Mouse (Mus musculus) heart, postnatal 25 days (tissue): ENCODE measurements at regions not wholly inside any gene's neighbourhood (a gene's known extent, or its start where the extent isn't known, plus 50 kb on each side); places are given as distances from the start of the nearest gene placed in this dataset.

Source experiments
- DNase-seq: peaks from one replicate; pipeline ENCODE4 v3.0.0; 2022; ENCODE audit warnings: low spot score
- intact Hi-C: fragments of 180-260 bp; cut with DNase I; formaldehyde crosslinking; loops from one replicate; pipeline ENCODE4 v1.15.1; 2025

DNA sequence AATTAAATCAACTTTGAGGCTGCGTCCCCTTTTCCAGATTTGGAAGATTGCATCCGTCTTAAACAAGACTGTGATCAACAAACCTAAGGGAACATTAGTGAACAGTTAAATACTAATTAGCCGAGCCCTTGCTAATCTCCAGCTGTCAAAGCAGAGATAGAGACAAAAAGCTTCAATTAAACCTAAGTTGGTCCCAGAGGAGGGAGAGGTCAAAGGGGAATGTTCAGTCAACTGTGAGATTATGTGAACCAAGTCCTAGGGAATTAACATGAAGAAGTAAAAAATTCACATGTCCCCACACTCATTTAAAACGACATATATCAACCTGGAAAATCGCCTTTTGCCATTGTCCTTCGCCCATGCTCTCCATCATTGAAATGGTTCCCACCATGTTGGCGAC, 59.7 kb upstream of the Tbx20 start:
- no peak for DNase-seq
- intact Hi-C loops, result no loop called here

DNA sequence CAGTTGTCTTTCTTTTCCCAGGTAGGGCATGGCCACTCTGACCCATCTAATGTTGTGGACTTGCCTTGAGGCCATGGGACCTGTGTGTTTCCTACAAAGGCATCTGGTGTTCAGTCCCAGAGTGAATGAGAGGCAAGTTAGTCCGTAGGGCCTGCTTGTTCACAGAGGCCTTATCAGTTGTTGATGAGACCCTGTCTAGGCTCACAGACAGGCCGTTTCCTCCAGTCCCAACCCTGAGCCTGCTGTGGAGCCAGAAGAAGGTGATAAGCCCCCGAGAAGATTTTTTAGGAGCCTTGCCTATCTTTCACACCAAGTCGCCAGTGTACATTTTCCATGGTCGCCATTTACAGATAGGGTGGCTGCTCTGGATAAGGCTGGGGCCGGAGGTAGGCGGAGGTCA, 74.1 kb upstream of the Tbx20 start:
- no peak for DNase-seq
- intact Hi-C loops, result no loop called here

DNA sequence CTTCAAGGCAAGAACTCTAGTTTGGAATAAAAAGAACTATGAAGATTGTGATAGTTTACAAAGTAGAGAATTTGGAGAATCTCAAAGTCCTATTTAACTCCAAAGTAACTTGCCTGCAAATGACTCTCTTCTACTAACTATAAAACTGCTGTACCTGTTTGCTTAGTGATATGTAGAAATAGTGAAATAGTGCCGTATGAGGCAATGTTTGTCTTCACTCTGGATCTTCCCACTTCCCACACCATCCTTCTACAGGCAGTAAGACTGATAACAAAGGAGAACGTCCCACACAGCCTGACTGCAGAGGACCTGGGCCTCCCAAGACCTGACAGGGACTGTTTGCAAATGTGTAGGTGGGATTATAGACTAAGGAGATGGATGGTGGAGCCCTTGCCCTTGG, 85.4 kb upstream of the Tbx20 start:
- no peak for DNase-seq
- intact Hi-C loops, result no loop called here

DNA sequence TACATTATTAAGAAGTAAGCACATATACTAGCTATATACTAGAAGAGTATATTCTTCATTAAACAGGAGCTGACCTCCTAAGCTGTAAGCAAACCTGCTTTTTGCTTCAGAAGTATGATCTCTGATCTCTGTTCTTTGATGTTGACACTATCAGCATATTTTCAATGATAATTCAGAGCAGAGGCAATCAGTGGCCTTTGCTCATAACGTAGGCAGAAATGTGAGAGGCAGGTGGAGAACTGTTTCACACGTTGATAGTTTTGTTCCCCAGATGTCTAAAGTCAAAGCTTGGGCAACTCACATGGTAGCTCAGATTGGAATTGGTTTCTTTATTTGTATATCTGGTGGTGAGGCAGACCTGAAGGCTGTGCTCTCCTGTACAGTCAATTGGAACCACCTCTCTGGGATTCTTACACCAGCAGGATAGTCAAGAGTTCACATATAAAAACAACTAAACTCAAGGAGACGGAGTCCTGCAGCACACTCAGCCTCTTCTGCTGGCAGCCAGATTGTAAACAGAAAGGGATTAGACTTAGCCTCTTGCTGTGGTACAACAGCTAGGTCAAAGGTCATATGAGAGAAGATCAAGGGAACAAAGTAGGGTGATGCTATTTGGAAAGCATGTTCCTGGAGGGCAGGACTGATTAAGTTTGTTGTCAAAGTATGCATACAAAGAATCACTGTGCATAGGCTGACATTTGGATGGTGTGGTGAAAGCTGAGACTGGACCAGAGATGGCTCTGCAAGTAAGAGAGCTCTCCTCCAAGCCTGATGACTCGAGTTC, 92.5 kb upstream of the Tbx20 start:
- DNase-seq, result no peak
- intact Hi-C loops, result no loop called here

DNA sequence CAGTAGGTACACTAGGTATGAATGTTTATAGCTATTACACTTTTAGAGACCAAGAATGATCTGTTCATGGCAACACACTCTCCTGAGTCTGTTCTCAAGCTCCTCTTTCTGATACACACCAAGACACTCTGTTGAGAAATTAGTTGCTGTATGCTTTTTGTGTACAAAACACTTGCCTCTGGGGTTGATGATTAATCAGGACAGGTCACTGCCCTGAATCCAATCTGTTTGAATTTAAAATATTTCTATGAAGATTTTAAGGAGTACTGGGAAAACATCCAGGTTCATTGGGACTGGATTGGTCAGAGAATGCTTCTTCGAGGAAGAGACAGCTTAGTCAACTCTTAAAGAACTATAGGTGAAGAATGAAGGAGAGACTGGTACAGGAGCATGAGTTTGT, 94.6 kb upstream of the Tbx20 start:
- no peak for DNase-seq
- intact Hi-C loops, result no loop called here

DNA sequence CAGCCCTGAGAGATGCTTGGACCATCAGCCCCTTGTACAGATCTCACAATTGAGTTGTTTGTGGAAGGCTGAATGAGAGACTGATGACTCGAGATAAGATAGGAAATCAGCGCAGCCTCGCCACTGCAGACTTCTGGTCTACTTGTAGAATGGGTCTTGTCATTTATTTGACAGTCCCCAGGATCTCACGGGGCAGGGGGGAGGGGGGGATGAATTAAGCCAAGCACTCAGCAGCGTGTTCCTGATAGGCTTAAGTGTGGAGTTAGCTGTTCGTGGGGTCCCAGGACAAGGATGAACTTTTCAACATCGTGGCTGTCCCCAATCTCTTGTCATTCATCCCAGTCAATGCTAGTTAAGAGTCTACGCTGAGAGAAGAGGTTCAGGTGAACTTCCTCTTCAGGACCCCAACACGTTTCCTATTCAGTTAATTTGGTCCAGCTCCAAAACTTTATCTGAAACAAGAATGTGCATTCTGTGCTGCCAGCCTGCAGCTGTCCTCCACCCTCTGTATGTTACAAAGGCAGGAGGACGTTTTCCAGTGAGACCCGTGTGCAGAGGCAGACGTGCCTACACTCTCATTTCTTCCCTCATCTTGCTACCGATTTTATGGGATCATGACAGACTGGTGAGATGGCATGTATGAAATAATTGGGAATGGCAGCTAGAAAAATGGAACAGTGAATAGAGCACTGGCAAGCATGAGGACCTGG, 100.5 kb upstream of the Tbx20 start:
- no peak for DNase-seq
- intact Hi-C loops, result no loop called here

DNA sequence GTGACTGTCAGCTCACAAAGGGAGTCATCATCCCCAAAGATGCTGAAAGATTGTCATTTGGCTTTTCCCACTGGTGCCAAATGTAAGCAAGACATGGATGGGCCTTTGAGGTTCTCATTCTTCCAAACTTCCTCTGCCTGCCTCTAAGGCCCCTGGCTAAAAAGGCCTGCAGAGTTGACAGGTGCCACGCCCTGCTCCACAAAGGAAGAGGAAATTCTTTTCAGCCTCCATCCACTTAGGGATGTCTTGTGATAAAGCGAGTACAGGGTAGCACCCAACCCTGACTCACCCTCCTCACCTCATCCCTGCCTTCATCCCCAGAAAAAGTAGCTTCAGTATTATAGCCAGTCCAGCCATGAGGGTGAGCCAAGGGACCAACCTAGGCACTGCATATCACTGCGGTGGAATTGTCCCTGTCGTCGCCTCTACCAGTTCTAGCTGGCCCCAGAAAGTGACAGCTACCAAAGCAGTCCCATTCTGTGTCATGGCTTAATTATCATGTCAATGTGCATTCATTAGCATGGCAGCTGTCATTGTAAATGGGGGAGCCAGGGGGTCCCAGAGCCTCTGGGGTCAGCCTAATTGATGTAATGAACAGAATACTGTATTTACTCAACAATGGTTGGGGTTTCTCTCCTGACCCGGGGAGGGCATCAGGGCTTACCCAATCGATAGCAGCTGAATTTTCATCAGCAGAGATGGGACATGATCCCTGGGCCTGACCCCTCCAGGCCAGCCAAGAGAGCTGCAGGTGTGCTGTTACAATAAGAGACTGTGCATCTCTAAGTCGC, 104.5 kb upstream of the Tbx20 start:
- intact Hi-C loops, result no loop called here
- no peak for DNase-seq

DNA sequence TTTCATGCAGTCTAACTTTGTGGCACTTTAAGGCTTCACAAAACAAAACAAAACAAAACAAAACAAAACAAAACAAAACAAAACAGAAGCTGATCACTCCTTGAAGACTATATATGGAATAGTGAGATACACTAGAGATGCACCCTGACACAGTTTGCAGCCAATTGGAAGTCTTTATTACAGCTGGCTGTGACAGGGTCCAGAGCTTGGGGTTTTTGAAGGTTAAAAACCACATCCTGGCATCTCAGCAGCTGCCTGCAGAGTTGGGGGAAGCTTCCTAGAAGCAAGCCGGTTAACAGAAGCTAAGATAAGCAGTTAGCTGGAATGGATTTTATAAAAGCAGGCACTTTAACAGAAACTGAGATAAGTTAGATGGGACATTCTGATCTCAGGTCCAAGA, 105.6 kb upstream of the Tbx20 start:
- DNase-seq, result no peak
- intact Hi-C loops, result no loop called here

DNA sequence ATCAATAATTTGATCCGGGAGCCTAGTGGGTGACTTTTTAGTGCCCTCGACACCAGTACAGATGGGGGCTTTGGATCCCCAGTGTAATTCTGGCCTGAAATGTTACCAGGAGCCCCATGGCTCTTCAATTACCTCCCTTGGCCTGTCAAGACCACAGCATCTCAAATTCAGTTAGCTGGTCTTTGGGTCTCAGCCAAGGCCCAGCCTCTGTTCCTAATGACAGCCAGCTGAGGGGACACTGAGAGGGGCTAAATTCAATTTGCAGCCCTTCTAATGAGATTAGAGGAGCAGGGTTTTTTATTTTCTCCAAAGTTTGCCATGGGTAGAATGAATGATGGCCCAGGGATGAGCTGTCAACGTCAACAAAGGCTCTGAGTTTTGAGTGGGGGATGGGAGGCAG, 109.9 kb upstream of the Tbx20 start:
- intact Hi-C loops, result no loop called here
- DNase-seq, result no peak

DNA sequence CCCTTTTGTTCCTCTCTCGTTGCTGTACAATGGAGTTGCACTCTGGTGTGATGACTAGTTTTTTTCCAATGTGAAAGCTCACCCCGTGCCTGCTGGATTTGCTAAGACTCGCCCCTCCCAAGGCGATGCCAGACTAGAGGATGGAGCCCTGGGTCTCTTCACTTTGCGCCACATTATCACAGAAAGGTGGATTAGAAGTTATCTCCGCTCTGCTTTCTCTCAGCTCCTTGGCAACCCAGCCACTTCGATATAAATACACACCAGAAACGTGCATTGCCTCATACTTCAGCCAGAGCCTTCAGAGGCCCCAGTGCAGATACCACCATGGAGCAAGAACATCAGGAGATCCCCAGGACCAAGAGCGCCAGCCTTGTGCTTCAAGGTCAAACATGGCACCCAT, 114.2 kb upstream of the Tbx20 start:
- no peak for DNase-seq
- intact Hi-C loops, result no loop called here

DNA sequence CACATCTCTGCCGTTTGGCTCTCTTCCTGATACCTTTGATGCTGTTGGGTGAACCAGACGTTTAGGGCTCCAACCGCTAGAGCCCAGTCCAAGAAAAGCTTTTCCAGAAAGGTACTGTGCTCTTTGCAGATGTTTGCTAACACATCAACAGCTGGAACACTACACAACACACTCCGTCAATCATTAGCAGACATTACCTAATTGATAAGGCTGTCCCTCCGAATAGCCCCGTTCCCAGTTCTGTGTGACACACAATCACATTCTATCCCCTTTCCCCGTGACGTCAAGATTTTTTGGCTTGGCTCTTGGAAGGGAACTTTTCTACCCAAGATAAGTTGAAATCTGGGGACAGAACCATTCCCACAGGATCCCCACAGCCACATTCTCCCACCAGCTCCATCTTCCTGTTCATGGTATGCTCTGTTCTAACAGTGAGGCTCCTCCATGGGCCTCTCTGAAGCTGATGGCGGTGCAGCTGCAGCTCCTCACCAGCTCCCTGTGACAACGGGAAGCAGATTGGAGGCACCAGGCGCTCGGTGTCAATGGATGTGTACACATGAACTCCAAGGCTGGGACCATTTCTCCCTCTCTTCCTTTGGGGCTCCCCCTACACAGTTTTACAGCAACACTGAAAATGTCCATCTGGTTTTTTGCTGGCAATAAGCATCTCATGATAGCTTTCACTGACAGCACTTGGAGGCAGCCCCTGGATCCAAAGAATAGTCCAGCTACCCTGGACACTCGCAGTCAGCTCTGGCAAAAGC, 122.6 kb upstream of the Tbx20 start:
- DNase-seq, result peak; percentile 65
- intact Hi-C loops, result loop anchor here (5.0 kb wide), 1 partner anchor 124 kb away; the partner anchor contains the start of gene Tbx20

DNA sequence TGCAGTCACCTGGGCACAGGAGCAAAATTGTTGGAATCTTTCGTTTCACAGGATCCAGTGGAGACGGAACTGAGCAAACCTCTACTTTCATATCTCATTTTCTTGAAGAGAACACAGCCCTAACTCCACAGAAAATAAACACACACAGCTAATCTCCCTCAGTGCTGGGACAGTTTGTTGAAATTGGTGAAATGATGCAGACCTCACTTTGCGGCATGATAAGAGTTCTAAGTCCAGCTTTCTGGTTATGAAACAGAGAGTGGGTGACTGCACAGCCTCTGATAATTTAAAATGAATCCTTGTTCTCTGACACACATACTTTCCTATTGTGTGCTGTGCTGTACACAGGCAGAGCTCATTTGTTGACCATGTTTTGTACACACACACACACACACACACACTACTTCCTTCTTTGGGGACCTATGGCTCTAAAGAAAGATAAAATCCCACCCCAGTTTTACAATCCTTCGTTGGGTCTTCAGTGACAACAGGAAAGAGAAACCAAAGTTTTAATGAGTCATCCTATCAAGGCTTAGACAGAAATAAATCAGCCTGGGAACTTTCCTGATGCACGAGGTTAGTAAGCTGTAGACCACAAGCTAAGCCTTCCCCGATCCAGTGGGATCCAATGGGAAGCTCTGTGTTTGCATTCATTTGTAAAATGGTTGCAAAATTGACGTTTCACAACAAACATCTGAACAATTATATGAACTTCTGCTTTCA, 125.3 kb upstream of the Tbx20 start:
- intact Hi-C loops, result loop anchor here (5.0 kb wide), 1 partner anchor 127 kb away; the partner anchor contains the start of gene Tbx20
- peak; percentile 9 for DNase-seq

DNA sequence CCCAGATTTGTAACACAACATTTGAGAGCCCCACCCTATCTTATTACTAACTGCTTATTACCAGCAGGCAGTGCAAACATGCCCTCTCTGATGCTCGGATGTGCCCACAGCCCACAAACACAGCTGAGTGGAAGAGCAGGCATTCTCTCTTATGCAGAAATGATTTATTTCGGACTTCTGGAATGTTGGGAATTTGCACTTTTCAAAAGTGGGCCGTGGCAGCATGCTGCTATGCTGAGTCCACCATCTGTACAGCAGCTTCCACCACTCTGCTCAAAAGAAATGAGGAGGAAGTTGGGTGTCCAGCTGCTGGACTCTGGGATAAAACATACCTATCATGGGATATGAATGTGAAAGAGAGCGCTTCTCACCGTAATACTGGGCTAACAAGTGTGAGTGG, 129.6 kb upstream of the Tbx20 start:
- intact Hi-C loops, result no loop called here
- DNase-seq, result no peak

DNA sequence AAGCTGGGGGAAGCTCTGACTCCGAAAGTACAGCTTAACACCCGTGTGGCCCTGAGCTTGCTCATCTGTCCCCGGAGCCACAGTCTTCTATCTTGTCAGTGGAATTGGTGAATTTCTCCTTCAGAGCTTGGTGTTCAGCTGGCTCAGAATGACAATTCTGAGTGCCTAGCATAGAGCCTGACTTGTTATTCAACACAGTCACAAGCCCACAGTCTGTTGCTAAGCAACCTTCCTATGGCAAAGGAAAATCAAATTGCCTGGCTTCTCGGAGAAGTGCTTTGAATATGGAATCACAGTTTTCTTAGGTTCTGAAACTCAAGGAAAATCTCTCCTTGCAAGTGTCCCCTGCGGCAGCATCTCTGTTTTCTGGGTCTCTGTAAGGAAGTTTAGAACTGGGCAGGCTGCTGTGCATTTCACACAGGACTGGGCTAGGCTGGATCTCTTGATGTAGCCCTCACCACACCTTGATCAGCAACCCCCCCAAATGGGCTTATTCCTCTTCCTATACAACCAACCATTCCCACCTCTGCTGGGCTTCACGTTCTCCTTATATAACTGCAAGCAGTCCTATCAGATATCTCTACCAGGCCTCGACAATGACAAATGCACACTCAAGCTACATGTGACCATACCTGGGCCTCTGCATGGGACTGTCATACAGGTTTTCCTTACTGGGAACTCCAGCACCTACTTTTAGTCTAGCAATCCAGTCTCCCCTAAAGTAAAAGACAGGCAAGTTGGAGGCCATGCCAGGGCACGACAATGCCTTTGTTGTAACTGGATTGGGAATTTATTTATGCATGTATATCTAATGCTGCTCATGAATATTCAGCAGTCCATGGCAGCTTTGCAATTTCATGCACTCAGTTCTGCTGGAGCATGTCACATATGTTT, 135.2 kb upstream of the Tbx20 start:
- no peak for DNase-seq

DNA sequence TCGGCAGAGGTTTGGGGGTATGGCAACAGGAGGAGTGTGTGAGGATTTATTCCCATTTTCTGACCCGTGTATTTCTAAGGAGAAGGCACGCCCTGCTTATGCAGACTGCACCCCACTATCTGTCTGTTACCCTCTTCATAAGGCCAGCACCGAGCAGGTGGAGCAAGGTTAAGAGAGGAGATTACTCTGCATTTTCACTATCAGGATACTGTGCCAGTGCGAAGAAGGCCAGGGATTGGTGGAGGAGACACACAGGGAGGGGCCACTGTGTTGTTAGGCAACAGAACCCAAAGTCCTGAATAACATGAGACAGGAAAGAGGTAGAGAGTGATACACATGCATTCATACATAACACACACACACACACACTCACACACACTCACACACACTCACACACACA, 136.6 kb upstream of the Tbx20 start:
- DNase-seq, result no peak
- intact Hi-C loops, result no loop called here

More for the DNA sequence above, 135.2 kb upstream of the Tbx20 start:
- intact Hi-C loops, result no loop called here

DNA sequence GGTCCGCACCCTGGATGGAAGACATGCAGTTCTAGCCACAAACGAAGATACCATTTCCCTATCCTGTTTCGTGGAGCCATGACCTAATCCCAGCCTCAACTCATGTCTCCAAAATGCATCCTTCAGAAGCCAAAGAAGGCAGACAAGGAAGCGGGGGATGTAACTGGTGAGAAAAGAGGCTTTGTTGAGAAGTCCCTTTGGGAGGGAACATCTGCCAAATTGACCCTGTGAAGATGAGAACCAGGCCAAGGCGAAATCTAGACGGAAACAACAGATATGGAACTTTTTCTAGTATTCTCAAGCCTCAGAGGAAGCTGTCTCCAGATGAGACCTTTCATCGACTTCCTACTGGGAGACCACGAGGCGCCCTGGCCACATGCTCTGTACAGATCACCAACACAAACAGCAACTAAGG, 145.9 kb upstream of the Tbx20 start:
- DNase-seq, result peak; percentile 68
- intact Hi-C loops, result no loop called here

DNA sequence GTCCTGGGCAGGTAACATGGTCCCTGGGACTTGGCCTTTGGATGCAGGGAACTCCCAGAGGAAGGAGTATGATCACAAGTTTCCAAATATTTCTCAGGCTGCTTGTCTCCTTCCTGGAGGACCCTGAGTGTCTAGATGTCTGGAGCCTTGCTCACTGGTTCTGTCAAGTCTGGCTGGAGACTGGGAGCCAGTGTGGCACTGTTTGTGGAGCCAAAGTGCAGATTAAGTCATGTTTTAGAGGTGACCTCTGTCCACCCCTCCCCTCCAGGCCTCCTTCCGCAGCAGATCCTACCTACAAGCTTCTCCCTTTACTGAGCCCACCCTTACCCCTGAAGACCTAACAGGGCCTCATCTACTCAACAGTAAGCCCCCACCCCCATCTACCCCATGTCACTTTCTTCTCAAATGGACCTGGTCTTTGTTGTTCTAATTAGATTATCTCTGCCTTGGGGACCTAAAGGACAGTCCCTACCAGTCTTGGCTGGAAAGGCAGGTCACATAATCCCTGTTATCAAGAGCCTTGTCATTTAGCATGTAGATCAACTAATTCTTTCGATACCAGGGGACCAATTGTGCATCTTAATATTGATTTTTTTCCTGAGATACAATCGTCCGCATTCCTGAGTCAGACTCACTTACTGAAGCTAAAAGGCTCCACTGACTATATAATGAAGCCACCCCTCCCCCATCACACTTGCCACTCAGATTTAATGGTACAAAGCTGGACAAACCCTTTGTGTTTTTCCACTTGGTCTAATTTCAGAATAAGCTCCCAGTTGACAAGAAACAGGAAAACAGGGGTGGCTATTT, 148.2 kb upstream of the Tbx20 start:
- intact Hi-C loops, result no loop called here

DNA sequence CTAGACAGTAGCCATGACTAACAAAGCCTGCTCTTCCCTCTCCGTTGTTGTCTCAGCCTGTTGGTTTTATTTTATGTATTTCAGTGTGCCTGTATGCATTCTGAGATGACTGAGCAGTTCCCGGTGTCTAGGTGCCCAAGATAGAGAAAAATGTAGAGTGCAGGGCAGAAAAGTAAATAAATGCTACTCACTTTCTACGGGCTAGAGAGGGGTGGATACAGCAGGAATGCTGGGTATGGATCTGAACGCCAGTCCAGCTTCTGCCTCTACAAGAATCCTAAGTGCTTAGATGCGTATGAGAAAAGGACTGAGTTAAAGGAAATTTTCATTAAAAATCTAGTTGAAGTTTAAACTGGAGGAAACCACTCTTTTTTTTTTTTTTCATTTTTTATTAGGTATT, 149.4 kb upstream of the Tbx20 start:
- intact Hi-C loops, result no loop called here
- DNase-seq, result no peak

More for the DNA sequence above, 148.2 kb upstream of the Tbx20 start:
- no peak for DNase-seq
